Mouse (Mus musculus): ENCODE results near the gene Csmd2.

The Csmd2 gene

GRCm38 (mm10) chr4:128241854-128242356, 254.2 kb downstream of the Csmd2 start:
- in situ Hi-C loops (cut with MseI, MboI) = no loop called here

DNA sequence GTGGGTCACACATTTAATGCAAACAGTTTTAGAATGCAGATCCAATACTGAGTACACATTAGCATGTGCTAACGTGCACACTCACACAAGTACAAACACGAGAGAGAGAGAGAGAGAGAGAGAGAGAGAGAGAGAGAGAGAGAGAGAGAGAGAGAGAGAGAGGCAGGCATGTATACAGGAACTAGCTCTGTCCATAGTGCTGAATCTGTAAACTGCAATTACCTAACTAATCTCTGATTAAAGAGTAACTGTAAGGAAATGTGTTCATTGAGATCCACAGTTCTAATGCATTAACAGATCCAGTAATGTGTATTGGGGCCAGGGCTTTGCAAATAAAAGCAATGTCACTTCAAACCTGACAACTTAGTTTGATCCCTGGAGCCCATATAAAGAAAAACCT, 257.5 kb downstream of the Csmd2 start:
- in situ Hi-C loops (cut with MseI, MboI) = no loop called here

DNA sequence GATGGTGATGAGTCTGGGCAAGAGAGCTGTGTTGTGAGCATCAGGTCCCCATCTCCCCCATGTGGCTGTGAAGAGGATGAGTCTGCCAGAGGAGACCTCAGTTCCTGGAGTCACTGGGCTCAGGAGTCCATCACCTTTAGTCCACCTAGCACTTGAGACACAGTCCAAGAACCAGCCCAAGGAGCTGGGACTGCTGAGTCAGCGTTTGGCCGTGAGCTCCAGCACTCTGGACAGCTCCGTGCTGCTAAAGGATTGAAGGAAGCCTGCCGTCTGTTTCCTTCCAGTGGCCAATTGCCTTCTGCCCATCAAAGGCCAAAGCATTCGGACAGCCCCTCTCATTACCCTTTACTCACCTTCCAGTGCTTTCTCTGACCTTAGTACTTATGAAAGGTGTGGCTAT, 261.0 kb downstream of the Csmd2 start:
- in situ Hi-C loops (cut with MseI, MboI) = no loop called here

- in situ Hi-C loops (cut with MseI, MboI) = no loop called here
These were observed 271.6 kb downstream of the Csmd2 start for GRCm38 (mm10) chr4:128259211-128259610.

DNA sequence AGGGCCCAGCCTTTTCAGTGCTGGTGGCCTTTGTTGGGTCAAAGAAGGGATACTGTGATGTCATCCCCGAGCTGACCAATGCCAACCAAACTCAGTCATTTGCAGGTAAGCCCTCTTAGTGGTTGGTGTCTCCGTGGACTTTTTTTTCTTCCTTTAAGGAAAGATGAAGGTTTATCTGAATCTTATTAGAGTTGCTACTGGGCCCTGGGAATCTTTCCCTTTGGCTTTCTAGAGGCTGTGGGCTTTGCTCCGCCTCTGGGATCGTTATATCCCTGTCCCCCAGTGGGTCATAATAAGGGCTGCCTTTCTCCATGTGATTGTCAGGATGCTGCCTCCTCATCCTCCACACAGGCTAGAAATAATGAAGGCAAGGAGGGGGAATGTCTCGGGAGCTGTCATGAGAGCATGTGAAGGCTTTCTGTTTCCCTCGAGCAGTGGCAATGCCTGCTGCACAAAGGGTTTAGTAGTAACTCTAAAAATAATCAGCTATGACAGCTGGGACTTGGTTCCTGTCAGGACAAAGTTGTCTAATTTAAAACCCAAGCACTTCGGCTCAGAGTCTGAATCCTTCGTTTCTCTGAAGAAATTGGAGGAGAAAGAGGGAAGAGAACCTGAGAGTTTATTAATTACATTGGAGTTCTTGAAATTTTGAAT, 273.4 kb downstream of the Csmd2 start, which contains the start of gene Hmgb4:
Gene Hmgb4 (minus strand): TSS at position 51 of the 654 bp plus-strand sequence.
- in situ Hi-C loops (cut with MseI, MboI) = no loop called here

GRCm38 (mm10) chr4:128264491-128264890, 276.8 kb downstream of the Csmd2 start:
- in situ Hi-C loops (cut with MseI, MboI) = no loop called here

- in situ Hi-C loops (cut with MseI, MboI) = no loop called here
These were observed 277.7 kb downstream of the Csmd2 start for GRCm38 (mm10) chr4:128265341-128265740.

GRCm38 (mm10) chr4:128269261-128269875, 281.7 kb downstream of the Csmd2 start:
- in situ Hi-C loops (cut with MseI, MboI) = no loop called here

GRCm38 (mm10) chr4:128270177-128270576, 282.5 kb downstream of the Csmd2 start:
- in situ Hi-C loops (cut with MseI, MboI) = no loop called here

GRCm38 (mm10) chr4:128270931-128271330, 283.3 kb downstream of the Csmd2 start:
- in situ Hi-C loops (cut with MseI, MboI) = no loop called here

DNA sequence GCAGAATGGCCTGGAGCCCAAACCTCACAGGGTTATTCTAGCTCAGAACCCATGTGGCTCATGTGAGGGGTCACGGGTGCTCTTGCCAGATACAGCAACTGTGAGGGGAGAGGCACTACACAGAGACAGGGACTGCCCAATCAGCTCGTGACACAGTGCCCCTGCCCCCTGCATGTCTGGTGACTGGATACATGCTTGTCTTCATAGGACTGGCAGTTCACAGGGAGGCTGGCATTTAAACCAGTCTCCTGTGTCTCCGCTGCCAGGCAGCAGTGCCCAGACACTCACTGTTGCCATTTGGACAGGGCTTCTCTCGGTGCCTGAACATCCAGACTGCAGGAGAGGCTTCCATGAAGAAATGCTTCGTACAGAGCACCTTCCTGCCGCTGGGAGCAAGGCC, 284.8 kb downstream of the Csmd2 start:
- in situ Hi-C loops (cut with MseI, MboI) = no loop called here

GRCm38 (mm10) chr4:128273146-128273545, 285.5 kb downstream of the Csmd2 start:
- in situ Hi-C loops (cut with MseI, MboI) = no loop called here

GRCm38 (mm10) chr4:128275116-128275515, 287.5 kb downstream of the Csmd2 start:
- in situ Hi-C loops (cut with MseI, MboI) = no loop called here

- in situ Hi-C loops (cut with MseI, MboI) = no loop called here
These were observed 287.9 kb downstream of the Csmd2 start for GRCm38 (mm10) chr4:128275586-128275985.

DNA sequence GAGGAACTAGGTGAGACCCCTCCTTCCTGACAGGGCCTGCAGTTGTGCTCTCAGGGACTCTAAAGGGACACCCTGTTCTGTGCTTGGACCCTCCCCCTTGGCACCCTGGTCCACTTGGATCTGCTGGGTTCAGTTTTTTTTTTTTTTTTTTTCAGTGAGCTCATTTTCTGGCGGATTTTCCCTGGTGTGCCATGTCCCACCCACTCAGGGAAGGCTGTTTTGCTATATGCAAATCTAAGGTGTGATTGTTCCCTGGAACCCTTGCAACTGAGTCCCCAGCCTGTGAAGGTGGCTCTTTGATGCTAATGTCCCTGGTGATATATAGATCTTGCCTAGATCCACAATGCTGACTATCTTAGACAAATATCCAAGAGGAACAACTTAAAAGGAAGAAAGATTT, 297.4 kb downstream of the Csmd2 start:
- in situ Hi-C loops (cut with MseI, MboI) = no loop called here

- in situ Hi-C loops (cut with MseI, MboI) = no loop called here
These were observed 300.4 kb downstream of the Csmd2 start for GRCm38 (mm10) chr4:128288095-128288494.

DNA sequence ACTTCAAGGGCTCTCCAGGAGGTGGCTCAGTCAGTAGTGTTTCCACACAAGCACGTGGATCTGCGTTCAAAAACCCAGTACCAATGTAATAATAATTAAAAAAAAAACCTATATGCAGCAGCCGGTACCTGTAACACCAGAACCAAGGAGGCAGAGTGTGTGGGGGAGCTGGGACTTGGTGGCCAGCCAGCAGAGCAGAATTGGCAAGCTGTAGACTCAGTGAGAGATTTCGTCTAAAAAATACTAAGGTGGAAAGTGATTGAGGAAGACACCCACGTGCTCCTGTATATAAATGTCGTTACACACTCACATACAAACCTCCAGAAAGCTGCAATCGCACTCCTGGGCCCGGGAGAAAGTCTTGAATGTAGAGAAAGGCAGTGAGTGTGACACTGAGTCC, 316.4 kb downstream of the Csmd2 start:
- in situ Hi-C loops (cut with MseI, MboI) = no loop called here

- in situ Hi-C loops (cut with MseI, MboI) = no loop called here
These were observed 318.4 kb downstream of the Csmd2 start for GRCm38 (mm10) chr4:128306011-128306410.

- in situ Hi-C loops (cut with MseI, MboI) = no loop called here
These were observed 327.7 kb downstream of the Csmd2 start for GRCm38 (mm10) chr4:128315328-128315727.

GRCm38 (mm10) chr4:128317951-128318350, 330.3 kb downstream of the Csmd2 start:
- in situ Hi-C loops (cut with MseI, MboI) = no loop called here

GRCm38 (mm10) chr4:128325511-128325910, 337.9 kb downstream of the Csmd2 start:
- in situ Hi-C loops (cut with MseI, MboI) = no loop called here

DNA sequence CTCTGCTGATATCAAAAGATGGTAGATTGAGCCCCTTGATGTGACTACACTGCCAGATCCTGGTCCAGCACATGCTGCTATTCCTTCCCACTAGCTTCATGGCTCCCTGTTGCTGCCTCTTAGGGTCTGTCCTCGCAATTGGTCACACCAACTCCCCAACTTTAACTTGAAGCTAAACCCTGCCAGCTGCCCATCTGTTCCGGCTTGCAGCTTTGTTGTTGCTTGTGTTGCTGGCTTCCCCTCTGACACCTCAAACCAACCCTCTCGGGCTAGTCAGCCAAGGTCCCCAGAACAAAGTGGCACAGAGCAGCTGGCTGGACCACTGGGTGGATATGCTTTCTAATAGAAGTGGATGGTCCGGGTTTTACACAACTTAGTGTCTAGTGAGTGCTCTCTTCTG, 339.1 kb downstream of the Csmd2 start:
- in situ Hi-C loops (cut with MseI, MboI) = no loop called here

DNA sequence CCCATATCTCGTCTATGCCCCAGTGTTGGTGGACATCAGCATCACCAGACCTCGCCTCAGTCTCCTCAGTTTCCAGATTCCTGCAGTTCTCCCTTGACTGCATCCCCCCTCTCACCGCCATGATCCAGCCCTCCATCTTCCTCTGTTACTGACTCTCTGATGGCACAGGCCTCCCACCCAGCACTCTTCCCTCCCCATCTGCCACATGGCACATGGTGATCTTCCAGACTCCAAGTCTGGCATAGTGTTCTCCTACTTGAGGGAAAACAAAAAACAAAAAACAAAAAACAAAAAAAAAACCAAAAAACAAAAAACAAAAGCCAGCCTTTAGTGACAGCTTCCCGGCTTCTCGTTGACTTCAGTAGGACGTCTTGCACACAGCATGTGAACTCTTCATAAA, 339.8 kb downstream of the Csmd2 start:
- in situ Hi-C loops (cut with MseI, MboI) = no loop called here

Measured in mouse trophoblast stem cell (cell line).